Mouse (Mus musculus) limb, embryonic 13.5 days (tissue): ENCODE measurements around the gene Fam71f2. TPM values are rescaled to one million over a fixed set of nuclear protein-coding genes. Genes with fewer than 3 reads are reported as not detected.

Experiments
- ATAC-seq: fragments of 200-750 bp; cut with Nextera tagmentation; 2 replicates; pipeline ENCODE4 v1.8.0; 2017; ENCODE audit warnings: low read depth, moderate number of reproducible peaks, moderate TSS enrichment; ENCODE audit not compliant: low FRiP score
- H3K27ac ChIP-seq: fragments of 300-500 bp; sonication (generic); 2 replicates; pipeline ENCODE4 v1.5.1; 2015; ENCODE audit warnings: inconsistent platforms, mild to moderate bottlenecking, moderate library complexity
- H3K27me3 ChIP-seq: fragments of 300-500 bp; sonication (generic); 2 replicates; pipeline ENCODE4 v1.6.1; 2015; ENCODE audit warnings: mild to moderate bottlenecking, inconsistent platforms
- H3K36me3 ChIP-seq: fragments of 300-500 bp; sonication (generic); 2 replicates; pipeline ENCODE4 v1.6.1; 2015; ENCODE audit warnings: inconsistent platforms, mild to moderate bottlenecking, moderate library complexity
- H3K4me1 ChIP-seq: fragments of 300-500 bp; sonication (generic); 2 replicates; pipeline ENCODE4 v1.6.1; 2015; ENCODE audit warnings: inconsistent platforms
- H3K4me2 ChIP-seq: fragments of 300-500 bp; sonication (generic); replicated peaks from 2 replicates; pipeline ENCODE4 v1.6.1; 2015; ENCODE audit warnings: inconsistent platforms, mild to moderate bottlenecking, moderate library complexity
- H3K4me3 ChIP-seq: fragments of 300-500 bp; sonication (generic); 2 replicates; pipeline ENCODE4 v1.5.1; 2015; ENCODE audit warnings: moderate library complexity, mild to moderate bottlenecking, inconsistent platforms
- H3K9ac ChIP-seq: fragments of 300-500 bp; sonication (generic); 2 replicates; pipeline ENCODE4 v1.6.1; 2015; ENCODE audit warnings: mild to moderate bottlenecking, inconsistent platforms
- H3K9me3 ChIP-seq: fragments of 300-500 bp; sonication (generic); 2 replicates; pipeline ENCODE4 v1.6.1; 2016; ENCODE audit warnings: inconsistent platforms
- WGBS: fragments of 180-500 bp; shearing (Covaris S2); methylation state at CpG from one replicate; pipeline ENCODE4 v1.1.7; 2015; 5-methylcytosine and 5-hydroxymethylcytosine counted together
- polyA plus RNA-seq: library from polyadenylated mRNA; unstranded; fragments of >200 nt; fragmentation: Nextera tagmentation; extraction: Ambion mirVana; gene quantifications from 2 replicates; pipeline ENCODE4 v1.2.1, GENCODE M21; 2015

Fam71f2 gene
- polyA plus RNA-seq, 1 experiment from 2014 or later, result 0.99 TPM

DNA sequence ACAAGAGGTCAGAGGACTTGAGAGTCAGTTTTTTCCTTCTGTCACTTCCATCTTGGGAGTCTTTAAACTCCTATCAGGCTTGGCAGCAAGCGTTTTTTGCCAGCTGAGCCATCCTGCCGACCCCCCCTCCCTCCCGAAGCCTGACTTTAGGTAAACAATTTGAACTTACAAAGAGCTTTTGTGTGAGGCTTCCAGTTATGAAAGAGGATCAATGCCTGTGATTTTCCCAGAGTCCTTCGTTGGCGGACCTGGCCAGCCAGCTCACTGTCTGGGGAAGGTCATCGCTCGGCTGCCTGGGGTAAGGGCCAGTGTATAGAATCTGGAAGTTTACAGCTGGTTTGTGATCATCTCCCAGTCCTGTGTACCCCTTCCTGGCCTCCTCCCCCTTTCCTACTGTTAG is 1.3 kb downstream of the Fam71f2 start:
- no peak for ATAC-seq
- H3K4me3 ChIP-seq, result no peak overlapping the region
- no peaks in the 10 kb centered on the region for H3K9me3 ChIP-seq
- H3K36me3 ChIP-seq, result peaks cover 4% of the 10 kb centered on the region
- H3K4me2 ChIP-seq, result no peak overlapping the region
- no peaks in the 10 kb centered on the region for H3K4me1 ChIP-seq
- WGBS, result 63% methylated on average over 7 of the region's 7 CpGs
- no peak overlapping the region for H3K27ac ChIP-seq
- peak overlapping the region; percentile 26; the same call in 1 of the 2 replicates for H3K9ac ChIP-seq
- no peaks in the 10 kb centered on the region for H3K27me3 ChIP-seq

DNA sequence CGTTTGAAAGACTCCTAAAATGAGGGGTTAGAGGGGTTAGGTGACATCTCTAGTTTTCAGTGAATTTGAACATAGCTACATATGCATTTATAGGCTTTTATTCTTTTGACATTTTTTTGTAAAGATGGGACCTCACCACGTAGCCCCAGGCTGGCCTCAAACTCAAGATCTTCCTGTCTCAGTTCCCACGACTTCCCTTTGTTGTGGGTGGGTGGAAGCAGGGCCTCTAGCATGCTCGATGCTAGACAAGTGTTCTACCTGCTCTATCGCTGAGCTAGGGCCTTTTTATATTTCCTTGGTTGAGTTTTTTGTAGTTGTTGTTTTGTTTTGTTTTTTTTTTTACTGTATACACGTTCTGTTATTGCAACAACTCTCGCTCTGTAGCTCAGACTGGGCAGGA is 7.5 kb downstream of the Fam71f2 start:
- Histone ChIP-seq H3K9me3 (no peaks in the 10 kb centered on the region), H3K36me3 (no peaks in the 10 kb centered on the region), H3K4me3 (no peak overlapping the region), H3K27me3 (0 out of 2 replicates have a peak, but pooled peaks cover 3% of the 10 kb centered on the region), H3K9ac (no peak overlapping the region), H3K4me1 (no peaks in the 10 kb centered on the region), H3K4me2 (no peak overlapping the region), H3K27ac (no peak overlapping the region)
- ATAC-seq, result no peak
- 71% methylated on average over 7 of the region's 7 CpGs for WGBS

DNA sequence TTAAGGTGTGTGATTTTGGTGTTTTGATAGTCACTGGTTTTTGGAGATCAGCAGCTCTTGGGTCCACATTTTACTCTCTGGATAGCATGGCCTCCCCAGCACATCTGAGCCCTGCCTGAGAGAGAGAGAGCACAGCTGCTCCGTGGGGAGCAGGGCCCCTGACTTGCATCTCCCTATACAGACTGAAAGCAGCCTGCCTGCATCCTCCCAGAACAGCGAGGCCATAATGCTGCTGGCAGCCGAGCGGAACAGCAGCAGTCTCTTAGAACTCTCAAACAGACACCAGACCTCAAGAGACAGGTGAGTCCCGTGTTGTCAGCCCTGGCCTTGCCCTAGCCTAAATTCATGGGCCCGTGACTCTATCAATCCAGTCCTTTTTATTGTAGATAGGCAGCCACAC is 8.1 kb downstream of the Fam71f2 start:
- no peaks in the 10 kb centered on the region for H3K4me1 ChIP-seq
- 0 out of 2 replicates have a peak, but pooled peaks cover 3% of the 10 kb centered on the region for H3K27me3 ChIP-seq
- no peak overlapping the region for H3K27ac ChIP-seq
- no peak for ATAC-seq
- no peak overlapping the region for H3K4me2 ChIP-seq
- no peak overlapping the region for H3K9ac ChIP-seq
- 49% methylated on average over 6 of the region's 6 CpGs for WGBS
- H3K9me3 ChIP-seq, result no peaks in the 10 kb centered on the region
- H3K36me3 ChIP-seq, result no peaks in the 10 kb centered on the region
- no peak overlapping the region for H3K4me3 ChIP-seq

DNA sequence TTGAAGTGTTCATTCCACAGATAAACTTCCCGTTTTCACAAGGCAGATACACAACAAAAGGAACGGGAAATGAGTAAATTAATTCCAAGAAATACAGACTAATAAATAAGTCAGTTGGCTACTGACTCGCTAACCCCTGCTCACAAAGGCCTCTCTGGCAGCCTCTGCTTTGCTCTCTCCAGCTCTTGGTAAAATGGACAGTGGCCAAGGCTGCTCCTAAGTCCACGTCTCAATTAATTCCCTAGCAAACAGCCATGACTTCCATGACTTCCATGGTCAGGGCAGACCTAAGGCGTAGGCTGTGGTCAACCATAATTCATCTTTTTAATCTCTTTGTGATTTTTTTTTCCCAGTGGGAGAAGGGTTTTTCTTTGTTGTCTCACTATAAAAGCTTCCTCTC is 8.6 kb downstream of the Fam71f2 start:
- no peaks in the 10 kb centered on the region for H3K36me3 ChIP-seq
- H3K4me3 ChIP-seq, result no peak overlapping the region
- no peak overlapping the region for H3K4me2 ChIP-seq
- no peak for ATAC-seq
- no peaks in the 10 kb centered on the region for H3K4me1 ChIP-seq
- 0 out of 2 replicates have a peak, but pooled peaks cover 3% of the 10 kb centered on the region for H3K27me3 ChIP-seq
- H3K9me3 ChIP-seq, result no peaks in the 10 kb centered on the region
- no peak overlapping the region for H3K27ac ChIP-seq
- no peak overlapping the region for H3K9ac ChIP-seq
- 74% methylated on average over 5 of the region's 5 CpGs for whole genome bisulfite sequencing

DNA sequence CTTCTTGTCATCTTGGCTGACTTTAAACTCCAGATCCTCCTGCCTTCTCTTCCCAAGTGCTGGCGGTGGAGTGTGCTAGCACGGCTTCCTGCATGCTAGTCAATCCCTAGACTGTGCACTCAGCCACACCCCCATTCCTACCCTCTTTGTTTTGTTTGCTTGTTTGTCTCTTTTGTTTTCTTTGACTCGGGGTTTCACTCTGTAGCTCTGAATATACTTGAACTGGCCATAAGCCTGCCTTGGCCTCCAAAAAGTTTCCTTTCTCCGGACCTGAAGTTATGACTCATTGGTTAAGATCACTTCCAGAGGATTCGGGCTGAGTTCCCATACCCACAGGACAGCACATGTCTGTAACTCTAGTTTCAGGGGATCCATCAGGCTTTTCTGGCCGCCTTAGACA is 9.3 kb downstream of the Fam71f2 start:
- H3K4me3 ChIP-seq, result no peak overlapping the region
- H3K27ac ChIP-seq, result no peak overlapping the region
- 64% methylated on average over 6 of the region's 6 CpGs for WGBS
- H3K9ac ChIP-seq, result no peak overlapping the region
- H3K27me3 ChIP-seq, result 0 out of 2 replicates have a peak, but pooled peaks cover 3% of the 10 kb centered on the region
- no peaks in the 10 kb centered on the region for H3K36me3 ChIP-seq
- ATAC-seq, result no peak
- no peak overlapping the region for H3K4me2 ChIP-seq
- no peaks in the 10 kb centered on the region for H3K9me3 ChIP-seq
- no peaks in the 10 kb centered on the region for H3K4me1 ChIP-seq

DNA sequence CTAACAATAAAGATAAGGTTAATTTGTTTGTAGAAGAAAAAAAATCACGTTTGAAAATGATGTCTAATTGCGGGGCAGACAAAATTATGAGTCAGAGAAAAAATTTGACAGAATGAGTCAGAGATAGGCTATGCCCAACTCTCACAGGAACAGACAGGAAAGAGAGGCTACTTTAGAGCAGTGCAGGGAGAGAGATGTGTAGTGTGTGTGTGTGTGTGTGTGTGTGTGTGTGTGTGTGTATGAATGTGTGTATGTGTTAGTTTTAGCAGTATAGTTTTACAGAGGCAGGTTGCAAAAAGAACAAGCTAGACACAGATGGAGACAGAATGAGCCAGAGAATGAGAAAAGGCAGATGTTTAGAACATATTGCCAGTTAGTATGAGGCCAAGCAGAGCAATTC is 19.7 kb downstream of the Fam71f2 start:
- Histone ChIP-seq H3K27me3 (no peaks in the 10 kb centered on the region), H3K9ac (no peak overlapping the region), H3K27ac (no peak overlapping the region), H3K4me1 (no peaks in the 10 kb centered on the region), H3K4me3 (no peak overlapping the region), H3K36me3 (no peaks in the 10 kb centered on the region), H3K4me2 (no peak overlapping the region), H3K9me3 (no peaks in the 10 kb centered on the region)
- WGBS, result 69% methylated on average over 2 of the region's 2 CpGs
- ATAC-seq, result no peak

DNA sequence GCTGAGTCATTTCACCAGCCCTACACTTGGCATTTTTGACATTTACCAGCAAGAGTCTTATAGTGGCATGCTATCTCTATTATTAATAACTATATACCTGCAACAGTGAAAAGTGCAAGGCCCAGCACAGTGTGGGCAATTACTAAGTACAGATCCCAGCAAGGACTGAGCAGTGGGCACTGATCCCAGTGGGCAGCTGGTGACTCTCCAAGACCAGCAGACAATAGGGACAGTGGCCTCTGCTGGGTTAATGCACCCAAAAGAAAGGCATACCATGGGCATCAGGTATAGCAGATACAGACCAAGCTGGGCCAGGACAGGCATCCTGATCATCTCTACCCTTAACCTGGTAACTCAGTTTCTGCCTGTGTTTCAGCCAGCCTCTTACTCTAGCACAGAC is 23.9 kb downstream of the Fam71f2 start:
- no peaks in the 10 kb centered on the region for H3K9me3 ChIP-seq
- H3K27me3 ChIP-seq, result no peaks in the 10 kb centered on the region
- no peak overlapping the region for H3K4me2 ChIP-seq
- no peak overlapping the region for H3K4me3 ChIP-seq
- H3K27ac ChIP-seq, result no peak overlapping the region
- no peaks in the 10 kb centered on the region for H3K36me3 ChIP-seq
- H3K9ac ChIP-seq, result no peak overlapping the region
- ATAC-seq, result no peak
- no peaks in the 10 kb centered on the region for H3K4me1 ChIP-seq

DNA sequence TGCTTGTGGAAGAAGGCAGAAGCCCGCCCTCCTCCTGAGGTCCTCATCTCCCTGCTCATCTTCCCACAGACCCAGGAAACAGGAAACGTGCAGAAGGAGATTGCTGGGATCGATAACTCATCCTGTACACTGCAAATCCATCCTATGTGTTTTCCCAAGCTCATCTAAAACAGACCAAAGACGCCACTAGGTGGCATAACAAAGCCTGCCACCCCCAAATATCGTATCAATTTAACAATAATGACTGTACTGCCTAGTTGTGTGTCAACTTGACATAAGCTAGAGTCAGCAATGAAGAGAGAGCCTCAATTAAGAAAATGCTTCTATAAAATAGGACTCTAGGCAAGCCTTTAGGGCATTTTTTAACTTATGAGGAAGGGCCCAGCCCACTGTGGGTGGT is 24.3 kb downstream of the Fam71f2 start:
- H3K4me1 ChIP-seq, result no peaks in the 10 kb centered on the region
- no peaks in the 10 kb centered on the region for H3K36me3 ChIP-seq
- ATAC-seq, result no peak
- WGBS, result 56% methylated on average over 5 of the region's 5 CpGs
- H3K9ac ChIP-seq, result no peak overlapping the region
- no peaks in the 10 kb centered on the region for H3K27me3 ChIP-seq
- no peaks in the 10 kb centered on the region for H3K9me3 ChIP-seq
- no peak overlapping the region for H3K4me2 ChIP-seq
- H3K4me3 ChIP-seq, result no peak overlapping the region
- H3K27ac ChIP-seq, result no peak overlapping the region

DNA sequence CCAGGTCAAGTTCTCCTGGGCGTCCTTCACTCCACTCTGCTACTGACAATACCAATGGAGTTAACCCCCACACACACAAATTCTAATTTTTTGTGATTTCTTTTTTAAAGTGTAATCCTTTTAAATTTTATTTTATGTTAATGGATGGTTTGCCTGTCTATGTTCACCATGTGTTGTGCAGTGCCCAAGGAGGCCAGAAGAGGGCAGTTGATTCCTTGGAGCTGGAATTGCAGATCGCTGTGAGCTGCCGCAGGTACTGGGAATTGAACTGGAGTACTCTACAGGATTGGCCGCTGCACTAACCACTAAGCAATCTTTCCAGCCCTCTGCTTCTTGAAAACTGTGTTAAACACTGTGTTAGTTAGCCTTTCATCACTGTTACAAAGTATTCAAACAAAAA is 26.1 kb downstream of the Fam71f2 start:
- no peak overlapping the region for H3K4me2 ChIP-seq
- H3K9ac ChIP-seq, result no peak overlapping the region
- no peak overlapping the region for H3K4me3 ChIP-seq
- WGBS, result 91% methylated on average over 4 of the region's 4 CpGs
- ATAC-seq, result no peak
- H3K27me3 ChIP-seq, result no peaks in the 10 kb centered on the region
- no peak overlapping the region for H3K27ac ChIP-seq
- H3K9me3 ChIP-seq, result no peaks in the 10 kb centered on the region
- H3K36me3 ChIP-seq, result no peaks in the 10 kb centered on the region
- no peaks in the 10 kb centered on the region for H3K4me1 ChIP-seq

DNA sequence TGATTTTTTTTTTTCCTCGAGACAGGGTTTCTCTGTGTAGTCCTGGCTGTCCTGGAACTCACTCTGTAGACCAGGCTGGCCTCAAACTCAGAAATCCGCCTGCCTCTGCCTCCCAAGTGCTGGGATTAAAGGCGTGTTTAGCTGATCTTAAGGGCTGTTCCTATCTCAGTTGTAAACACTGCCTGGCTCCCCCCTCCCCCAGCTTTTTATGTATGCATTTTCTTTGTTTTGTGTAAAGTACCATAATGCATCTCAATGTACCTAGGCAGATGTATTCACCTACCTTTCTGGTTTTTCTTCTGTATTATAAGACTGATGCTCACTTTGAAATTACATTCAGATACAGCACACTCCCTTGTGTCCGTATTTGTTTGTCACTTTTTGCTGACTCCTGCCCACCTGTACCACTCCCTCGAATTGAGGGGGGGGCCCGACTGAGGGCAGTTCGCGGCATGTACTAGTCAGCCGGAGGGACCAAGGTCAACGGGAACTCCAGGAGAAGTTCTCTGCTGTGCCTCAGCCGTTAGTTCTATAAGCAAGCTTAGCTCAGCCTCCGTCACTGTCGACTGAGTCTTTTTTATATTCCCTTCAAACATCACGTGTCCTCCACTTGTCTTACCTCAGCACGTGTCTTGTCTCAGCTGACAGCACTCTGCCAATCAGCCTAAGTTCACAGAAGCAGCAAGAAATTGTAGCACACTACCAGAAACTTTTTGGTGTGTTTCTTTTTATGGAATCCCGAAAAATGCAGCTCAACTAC is 29.6 kb downstream of the Fam71f2 start:
- H3K4me3 ChIP-seq, result no peak overlapping the region
- H3K4me1 ChIP-seq, result no peaks in the 10 kb centered on the region
- H3K4me2 ChIP-seq, result no peak overlapping the region
- no peak overlapping the region for H3K27ac ChIP-seq
- no peak overlapping the region for H3K9ac ChIP-seq
- ATAC-seq, result no peak
- no peaks in the 10 kb centered on the region for H3K36me3 ChIP-seq
- no peaks in the 10 kb centered on the region for H3K9me3 ChIP-seq
- 90% methylated on average over 16 of the region's 16 CpGs for WGBS
- no peaks in the 10 kb centered on the region; the same call in 1 of the 2 replicates for H3K27me3 ChIP-seq

DNA sequence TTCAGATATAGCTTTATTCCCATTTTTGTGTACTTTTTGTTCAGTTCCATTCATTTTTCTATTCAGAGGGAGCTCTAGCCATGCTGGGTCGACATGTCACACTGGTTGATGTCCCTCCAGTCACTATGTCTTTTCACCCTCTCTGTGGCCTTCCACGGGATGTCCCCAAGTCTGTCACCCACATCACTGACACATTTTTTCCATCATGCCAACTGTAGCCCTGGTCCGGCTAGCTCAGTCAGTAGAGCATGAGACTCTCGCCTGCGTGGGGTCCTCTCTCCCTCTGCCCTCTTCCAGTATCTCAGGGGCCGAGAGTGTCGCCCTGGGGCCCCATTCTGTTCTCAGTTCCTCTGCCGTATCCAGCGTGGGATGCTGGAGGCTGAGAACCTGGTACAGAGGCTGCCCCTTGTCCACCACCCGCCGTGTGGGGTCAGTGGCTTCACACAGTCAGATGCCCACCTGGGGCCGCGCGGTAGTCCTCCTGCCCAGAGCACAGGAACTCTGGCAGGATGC is 34.4 kb downstream of the Fam71f2 start:
- no peaks in the 10 kb centered on the region for H3K36me3 ChIP-seq
- 70% methylated on average over 14 of the region's 14 CpGs for WGBS
- no peak for ATAC-seq
- H3K9ac ChIP-seq, result no peak overlapping the region
- H3K27ac ChIP-seq, result no peak overlapping the region
- no peak overlapping the region for H3K4me3 ChIP-seq
- no peaks in the 10 kb centered on the region; the same call in 1 of the 2 replicates for H3K27me3 ChIP-seq
- H3K9me3 ChIP-seq, result no peaks in the 10 kb centered on the region
- no peak overlapping the region for H3K4me2 ChIP-seq
- H3K4me1 ChIP-seq, result no peaks in the 10 kb centered on the region

DNA sequence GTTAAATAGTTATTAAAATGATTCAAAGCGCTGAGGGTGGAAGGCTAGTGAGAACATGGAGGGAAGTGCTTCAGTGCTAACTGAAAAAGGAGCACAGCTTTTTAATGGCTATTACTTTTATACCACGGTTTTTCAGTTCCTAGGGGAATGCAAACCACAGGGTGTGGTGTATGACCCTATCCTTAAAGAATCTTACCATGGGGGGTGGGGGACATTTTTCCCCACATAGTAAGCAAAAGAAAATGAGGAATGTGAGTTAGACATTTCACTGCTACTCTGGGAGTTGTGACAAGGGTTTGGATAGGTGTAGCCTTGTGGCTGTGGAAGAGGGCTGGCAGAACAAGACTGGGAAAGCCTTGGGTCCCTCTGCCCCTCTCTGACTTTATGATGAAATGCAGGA is 37.9 kb downstream of the Fam71f2 start:
- 52% methylated on average over 2 of the region's 2 CpGs for WGBS

DNA sequence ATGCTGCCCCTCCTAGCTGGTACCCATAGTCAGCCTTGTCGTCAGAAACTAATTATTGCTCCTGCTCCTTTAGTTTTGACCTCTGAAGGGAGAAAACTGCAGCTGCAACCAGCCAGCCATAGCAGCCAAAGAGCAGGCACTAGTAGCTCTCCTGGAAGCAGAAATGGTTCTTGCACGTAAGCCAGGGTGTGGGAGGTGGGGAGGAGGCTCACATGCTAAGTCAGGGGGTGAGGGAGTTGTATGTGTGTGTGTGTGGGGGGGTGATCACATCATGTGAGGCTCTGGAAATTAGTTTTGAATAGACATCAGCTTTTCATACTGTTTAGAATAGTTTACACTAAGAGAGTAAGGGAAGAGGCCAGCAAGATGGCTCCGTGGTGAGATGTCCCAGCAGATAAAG is 38.5 kb downstream of the Fam71f2 start:
- Histone ChIP-seq H3K36me3 (no peaks in the 10 kb centered on the region), H3K4me3 (no peak overlapping the region), H3K27ac (no peak overlapping the region), H3K9me3 (no peaks in the 10 kb centered on the region), H3K9ac (no peak overlapping the region), H3K27me3 (no peaks in the 10 kb centered on the region; the same call in 1 of the 2 replicates), H3K4me1 (no peaks in the 10 kb centered on the region), H3K4me2 (no peak overlapping the region)
- 58% methylated on average over 3 of the region's 3 CpGs for WGBS
- no peak for ATAC-seq

More for the DNA sequence above, 37.9 kb downstream of the Fam71f2 start:
- ATAC-seq, result no peak
- Histone ChIP-seq H3K9ac (no peak overlapping the region), H3K9me3 (no peaks in the 10 kb centered on the region), H3K4me3 (no peak overlapping the region), H3K4me2 (no peak overlapping the region), H3K4me1 (no peaks in the 10 kb centered on the region), H3K36me3 (no peaks in the 10 kb centered on the region), H3K27me3 (no peaks in the 10 kb centered on the region; the same call in 1 of the 2 replicates), H3K27ac (no peak overlapping the region)
